Mouse (Mus musculus): ENCODE results near the gene Lrch4. TPM values are rescaled to one million over a fixed set of nuclear protein-coding genes. Genes with fewer than 3 reads are reported as not detected.

The Lrch4 gene
- polyA plus RNA-seq, 1 experiment = 587 TPM

DNA sequence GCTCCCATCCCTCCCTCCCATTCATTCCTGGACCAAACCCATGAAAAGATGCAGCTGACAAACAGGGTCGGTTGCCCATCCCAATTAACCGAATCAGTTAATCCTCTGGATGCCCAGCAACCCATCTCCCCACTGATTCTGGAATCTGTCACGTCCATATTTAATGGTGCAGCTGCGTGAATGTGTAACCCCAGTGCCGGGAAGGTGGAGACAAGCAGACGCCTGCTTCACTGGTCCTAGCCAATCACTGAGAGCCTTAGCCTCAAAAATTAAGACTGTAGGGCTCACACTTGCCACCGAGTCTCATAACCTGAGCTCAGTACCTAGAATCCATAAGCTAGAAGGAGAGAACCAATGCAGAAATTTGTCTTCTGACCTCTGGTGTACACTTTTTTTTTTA lies 33.0 kb upstream of the Lrch4 start:
- 96% methylated on average over 7 of the region's 7 CpGs for WGBS
- Histone ChIP-seq H3K4me1 (replicated peaks; ENCODE audit: control insufficient read depth, insufficient read depth, low read length) (peaks cover 28% of the 10 kb centered on the region), H3K4me3 (ENCODE audit: control insufficient read depth, insufficient read depth, low read length) (no peak overlapping the region), H3K36me3 (ENCODE audit: control insufficient read depth, insufficient read depth, low read length) (no peaks in the 10 kb centered on the region; the same call in 1 of the 2 replicates), H3K27ac (ENCODE audit: control insufficient read depth, insufficient read depth, low read length) (no peak overlapping the region), H3K27me3 (ENCODE audit: control insufficient read depth, insufficient read depth, low read length) (no peaks in the 10 kb centered on the region)
- no peak for TF ChIP-seq POLR2A (IDR thresholded peaks at IDR 0.05; ENCODE audit: control insufficient read depth, extremely low read depth, insufficient read depth, low read length, poor library complexity)
- DNase-seq = no peak

DNA sequence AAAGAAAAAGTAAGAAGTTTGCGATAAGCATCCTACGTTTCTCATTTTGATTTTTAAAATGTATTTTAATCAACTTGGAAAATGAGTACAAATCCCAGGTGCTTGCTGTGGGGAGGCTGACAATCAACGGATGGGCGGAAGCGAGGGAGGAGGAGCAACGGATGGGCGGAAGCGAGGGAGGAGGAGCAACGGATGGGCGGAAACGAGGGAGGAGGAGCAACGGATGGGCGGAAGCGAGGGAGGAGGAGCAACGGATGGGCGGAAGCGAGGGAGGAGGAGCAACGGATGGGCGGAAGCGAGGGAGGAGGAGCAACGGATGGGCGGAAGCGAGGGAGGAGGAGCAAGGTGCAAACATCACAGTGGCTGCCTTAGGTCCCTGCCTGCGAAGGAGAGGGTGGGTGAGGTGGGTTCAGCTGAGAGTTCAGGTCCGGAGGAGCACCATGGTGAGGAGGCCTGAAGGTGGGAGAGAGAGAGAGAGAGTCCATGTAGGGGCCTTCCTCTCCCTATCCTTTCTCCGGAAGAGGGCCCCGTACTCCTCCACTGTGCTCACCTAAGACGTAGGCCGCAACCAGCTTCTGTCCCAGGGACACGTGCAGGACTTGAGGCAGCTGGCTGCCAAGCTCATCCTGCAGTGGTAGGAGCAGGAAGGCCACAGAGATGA lies 32.2 kb upstream of the Lrch4 start:
- H3K36me3 ChIP-seq (ENCODE audit: control insufficient read depth, insufficient read depth, low read length) = no peaks in the 10 kb centered on the region; the same call in 1 of the 2 replicates
- peak overlapping the region; percentile 88 for H3K27ac ChIP-seq (ENCODE audit: control insufficient read depth, insufficient read depth, low read length)
- DNase-seq = peak; percentile 36
- WGBS = 23% methylated on average over 30 of the region's 30 CpGs
- TF ChIP-seq POLR2A (IDR thresholded peaks at IDR 0.05; ENCODE audit: control insufficient read depth, extremely low read depth, insufficient read depth, low read length, poor library complexity) (peak; percentile 54; the same call in 1 of the 2 replicates), CTCF (IDR thresholded peaks at IDR 0.05; ENCODE audit: borderline replicate concordance, control insufficient read depth, extremely low read depth, insufficient read depth, low read length, poor library complexity) (no peak)
- H3K4me3 ChIP-seq (ENCODE audit: control insufficient read depth, insufficient read depth, low read length) = peak overlapping the region; percentile 30
- H3K4me1 ChIP-seq (replicated peaks; ENCODE audit: control insufficient read depth, insufficient read depth, low read length) = peaks cover 28% of the 10 kb centered on the region
- no peaks in the 10 kb centered on the region for H3K27me3 ChIP-seq (ENCODE audit: control insufficient read depth, insufficient read depth, low read length)

DNA sequence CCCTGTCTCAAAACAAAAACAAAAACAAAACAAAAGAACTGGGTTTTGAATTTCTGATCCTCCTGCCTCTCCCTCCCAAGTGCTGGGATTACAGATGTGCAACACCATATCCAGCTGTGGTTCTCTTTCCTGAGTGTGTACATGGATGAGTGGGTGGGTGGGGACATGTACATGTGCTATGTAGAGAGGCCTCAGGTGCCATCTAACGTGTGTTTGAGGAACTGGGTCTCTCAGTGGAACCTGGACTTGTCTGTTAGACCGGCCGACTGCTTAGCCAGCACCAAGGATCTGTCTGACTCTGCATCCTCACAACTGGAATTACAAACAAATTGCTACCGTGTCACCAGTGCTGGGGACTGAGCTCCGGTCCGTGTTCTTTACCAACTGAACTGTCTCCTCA lies 31.3 kb upstream of the Lrch4 start:
- DNase-seq = no peak

DNA sequence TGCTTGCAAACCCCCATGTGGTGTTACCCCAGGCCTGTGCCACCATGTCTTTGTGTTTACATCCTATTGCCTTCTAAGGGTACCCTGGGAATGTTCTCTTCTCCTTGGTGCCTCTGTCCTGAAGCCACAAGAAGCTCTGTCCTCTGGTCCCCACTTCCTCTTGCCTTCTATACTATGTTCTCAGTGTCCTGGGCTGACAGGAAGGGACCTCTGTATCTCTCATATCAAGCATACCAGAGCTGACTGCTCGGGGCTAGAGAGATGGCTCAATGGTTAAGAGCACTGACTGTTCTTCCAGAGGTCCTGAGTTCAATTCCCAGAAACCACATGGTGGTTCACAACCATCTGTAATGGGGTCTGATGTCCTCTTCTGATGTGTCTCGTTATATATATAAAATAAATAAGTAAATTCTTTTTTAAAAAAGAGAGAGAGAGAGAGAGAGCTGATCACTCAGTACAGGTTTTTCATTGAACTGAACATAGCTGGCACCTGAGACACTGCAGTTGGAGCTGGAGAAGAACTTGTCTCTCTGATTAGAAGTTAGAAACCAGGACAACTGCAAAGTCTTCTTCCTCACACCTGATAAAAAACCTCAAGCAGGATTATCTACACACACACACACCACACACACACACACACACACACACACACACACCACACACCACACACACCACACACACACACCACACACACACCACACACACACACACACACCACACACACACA lies 30.7 kb upstream of the Lrch4 start:
- Histone ChIP-seq H3K27ac (ENCODE audit: control insufficient read depth, insufficient read depth, low read length) (peak overlapping the region; percentile 88; the same call in 1 of the 2 replicates), H3K4me1 (replicated peaks; ENCODE audit: control insufficient read depth, insufficient read depth, low read length) (peaks cover 34% of the 10 kb centered on the region), H3K36me3 (ENCODE audit: control insufficient read depth, insufficient read depth, low read length) (no peaks in the 10 kb centered on the region; the same call in 1 of the 2 replicates), H3K27me3 (ENCODE audit: control insufficient read depth, insufficient read depth, low read length) (no peaks in the 10 kb centered on the region), H3K4me3 (ENCODE audit: control insufficient read depth, insufficient read depth, low read length) (no peak overlapping the region)
- 49% methylated on average over 2 of the region's 2 CpGs for WGBS
- no peak for DNase-seq
- TF ChIP-seq POLR2A (IDR thresholded peaks at IDR 0.05; ENCODE audit: control insufficient read depth, extremely low read depth, insufficient read depth, low read length, poor library complexity) (no peak), CTCF (IDR thresholded peaks at IDR 0.05; ENCODE audit: borderline replicate concordance, control insufficient read depth, extremely low read depth, insufficient read depth, low read length, poor library complexity) (no peak)

More for the DNA sequence above, 31.3 kb upstream of the Lrch4 start:
- 79% methylated on average over 6 of the region's 6 CpGs for WGBS
- peaks cover 32% of the 10 kb centered on the region for H3K4me1 ChIP-seq (replicated peaks; ENCODE audit: control insufficient read depth, insufficient read depth, low read length)
- peak overlapping the region; percentile 88 for H3K27ac ChIP-seq (ENCODE audit: control insufficient read depth, insufficient read depth, low read length)
- TF ChIP-seq POLR2A (IDR thresholded peaks at IDR 0.05; ENCODE audit: control insufficient read depth, extremely low read depth, insufficient read depth, low read length, poor library complexity) = no peak
- TF ChIP-seq CTCF (IDR thresholded peaks at IDR 0.05; ENCODE audit: borderline replicate concordance, control insufficient read depth, extremely low read depth, insufficient read depth, low read length, poor library complexity) = no peak
- H3K36me3 ChIP-seq (ENCODE audit: control insufficient read depth, insufficient read depth, low read length) = no peaks in the 10 kb centered on the region; the same call in 1 of the 2 replicates
- no peak overlapping the region for H3K4me3 ChIP-seq (ENCODE audit: control insufficient read depth, insufficient read depth, low read length)
- no peaks in the 10 kb centered on the region for H3K27me3 ChIP-seq (ENCODE audit: control insufficient read depth, insufficient read depth, low read length)

DNA sequence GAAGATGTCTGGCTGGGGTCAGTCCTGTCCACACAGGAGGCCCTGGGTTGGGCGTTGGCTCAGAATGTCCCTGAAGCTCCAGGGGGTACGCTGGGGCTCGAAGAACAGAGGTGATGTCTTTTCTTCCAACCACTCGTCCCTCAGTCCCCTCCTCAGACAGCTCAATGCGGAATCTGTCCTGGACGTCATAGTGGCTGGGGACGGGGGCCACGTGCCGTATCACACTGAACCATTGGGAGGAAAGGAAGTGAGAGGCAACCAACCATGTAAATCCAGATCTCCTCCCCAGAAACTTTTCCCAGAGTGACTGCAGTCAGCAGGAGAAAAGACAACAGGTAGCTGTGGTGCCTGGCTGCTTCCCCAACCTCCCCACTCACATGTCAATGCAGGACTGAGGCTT lies 29.3 kb upstream of the Lrch4 start:
- TF ChIP-seq POLR2A (IDR thresholded peaks at IDR 0.05; ENCODE audit: control insufficient read depth, extremely low read depth, insufficient read depth, low read length, poor library complexity) (no peak), CTCF (IDR thresholded peaks at IDR 0.05; ENCODE audit: borderline replicate concordance, control insufficient read depth, extremely low read depth, insufficient read depth, low read length, poor library complexity) (no peak)
- Histone ChIP-seq H3K4me1 (replicated peaks; ENCODE audit: control insufficient read depth, insufficient read depth, low read length) (peaks cover 36% of the 10 kb centered on the region), H3K27ac (ENCODE audit: control insufficient read depth, insufficient read depth, low read length) (peak overlapping the region; percentile 37), H3K4me3 (ENCODE audit: control insufficient read depth, insufficient read depth, low read length) (peak overlapping the region; percentile 92), H3K27me3 (ENCODE audit: control insufficient read depth, insufficient read depth, low read length) (no peaks in the 10 kb centered on the region), H3K36me3 (ENCODE audit: control insufficient read depth, insufficient read depth, low read length) (no peaks in the 10 kb centered on the region; the same call in 1 of the 2 replicates)
- WGBS = 38% methylated on average over 9 of the region's 9 CpGs
- DNase-seq = no peak

DNA sequence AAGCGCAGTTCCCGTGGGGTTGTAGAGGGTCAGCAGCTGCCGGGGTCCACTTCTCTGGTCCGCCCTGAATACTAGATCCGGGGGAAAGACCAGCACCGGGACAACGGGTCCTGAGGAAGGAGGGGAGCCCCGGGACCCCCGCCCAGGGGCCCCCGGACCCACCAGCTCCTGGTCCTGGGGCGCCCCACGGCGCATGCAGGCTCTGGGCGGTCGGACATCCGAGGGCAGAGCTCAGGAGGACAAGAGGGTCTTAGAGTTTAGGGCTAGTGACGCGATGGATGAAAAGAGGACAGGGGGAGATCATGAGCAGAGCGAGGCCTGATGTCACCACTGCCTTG lies 28.7 kb upstream of the Lrch4 start:
- WGBS = 2% methylated on average over 19 of the region's 19 CpGs
- H3K27me3 ChIP-seq (ENCODE audit: control insufficient read depth, insufficient read depth, low read length) = no peaks in the 10 kb centered on the region

More for the DNA sequence above, 28.7 kb upstream of the Lrch4 start:
- Histone ChIP-seq H3K36me3 (ENCODE audit: control insufficient read depth, insufficient read depth, low read length) (no peaks in the 10 kb centered on the region; the same call in 1 of the 2 replicates), H3K27ac (ENCODE audit: control insufficient read depth, insufficient read depth, low read length) (peak overlapping the region; percentile 37; the same call in 1 of the 2 replicates), H3K4me3 (ENCODE audit: control insufficient read depth, insufficient read depth, low read length) (peak overlapping the region; percentile 92), H3K4me1 (replicated peaks; ENCODE audit: control insufficient read depth, insufficient read depth, low read length) (peaks cover 37% of the 10 kb centered on the region)
- TF ChIP-seq CTCF (IDR thresholded peaks at IDR 0.05; ENCODE audit: borderline replicate concordance, control insufficient read depth, extremely low read depth, insufficient read depth, low read length, poor library complexity) (no peak), POLR2A (IDR thresholded peaks at IDR 0.05; ENCODE audit: control insufficient read depth, extremely low read depth, insufficient read depth, low read length, poor library complexity) (no peak)
- DNase-seq = no peak
